Mouse (Mus musculus) ES-E14 (cell line): ENCODE data around the gene Rreb1.

ENCODE experiments used
- MAFK ChIP-seq: IDR thresholded peaks from 2 replicates; pipeline ENCODE4 v1.6.1; 2014; ENCODE audit warnings: mild to moderate bottlenecking, low read depth, low read length, inconsistent platforms; ENCODE audit not compliant: insufficient read depth
- ZC3H11A ChIP-seq: IDR thresholded peaks from 2 replicates; pipeline ENCODE4 v1.6.1; 2012; ENCODE audit warnings: low read depth, mild to moderate bottlenecking, inconsistent platforms, low read length, borderline replicate concordance
- ZNF384 ChIP-seq: IDR thresholded peaks from 2 replicates; pipeline ENCODE4 v1.6.1; 2012; ENCODE audit warnings: low read depth, low read length, inconsistent platforms

DNA sequence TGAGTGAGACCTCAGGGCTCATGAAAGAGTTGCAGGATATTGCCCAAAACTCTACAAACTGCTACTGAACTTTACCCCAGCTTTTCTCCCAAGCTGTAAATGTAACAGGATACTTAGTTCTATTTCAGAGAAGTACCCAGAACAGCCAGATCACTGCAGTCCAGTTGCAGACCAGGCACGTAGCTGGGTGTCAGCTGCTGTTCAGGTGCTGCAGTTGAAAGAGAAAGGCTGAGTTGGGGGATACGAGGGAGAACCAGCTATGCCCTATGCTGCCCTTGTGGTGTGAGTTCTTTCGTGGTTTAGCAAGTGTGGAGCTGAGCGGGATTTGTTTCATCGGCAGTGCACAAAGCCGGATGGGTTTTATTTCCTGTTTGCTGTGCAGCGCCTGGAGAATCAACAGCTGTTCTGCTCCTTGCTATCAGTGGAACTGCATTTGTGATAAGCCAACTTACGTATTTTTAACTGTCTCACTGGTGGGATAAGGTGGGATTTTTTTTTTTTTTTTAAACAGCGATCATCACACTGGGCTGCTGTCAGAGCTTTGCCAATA, 102.5 kb downstream of the Rreb1 start:
- TF ChIP-seq ZC3H11A, result no peak
- no peak for TF ChIP-seq MAFK
- no peak for TF ChIP-seq ZNF384
